Mouse (Mus musculus) liver, embryonic 16.5 days (tissue): ENCODE measurements around the gene Nme3. TPM values are rescaled to one million over a fixed set of nuclear protein-coding genes. Genes with fewer than 3 reads are reported as not detected.

ENCODE experiments used
- ATAC-seq: fragments of 200-750 bp; cut with Nextera tagmentation; 2 replicates; pipeline ENCODE4 v1.8.0; 2017; ENCODE audit warnings: low read depth, mild to moderate bottlenecking, moderate number of reproducible peaks, moderate library complexity
- H3K27ac ChIP-seq: fragments of 300-500 bp; sonication (generic); 2 replicates; pipeline ENCODE4 v1.5.1; 2014; ENCODE audit warnings: mild to moderate bottlenecking, low read length
- H3K27me3 ChIP-seq: fragments of 300-500 bp; sonication (generic); 2 replicates; pipeline ENCODE4 v1.6.1; 2014; ENCODE audit warnings: low read depth, low read length, mixed read lengths; ENCODE audit not compliant: control insufficient read depth, insufficient read depth
- H3K36me3 ChIP-seq: fragments of 300-500 bp; sonication (generic); 2 replicates; pipeline ENCODE4 v1.6.1; 2014; ENCODE audit warnings: mild to moderate bottlenecking; ENCODE audit not compliant: control insufficient read depth, insufficient read depth
- H3K4me1 ChIP-seq: fragments of 300-500 bp; sonication (generic); 2 replicates; pipeline ENCODE4 v1.6.1; 2014; ENCODE audit warnings: low read depth, low read length, mixed read lengths; ENCODE audit not compliant: control insufficient read depth
- H3K4me2 ChIP-seq: fragments of 300-500 bp; sonication (generic); 2 replicates; pipeline ENCODE4 v1.6.1; 2014; ENCODE audit warnings: low read depth, low read length, mixed read lengths
- H3K4me3 ChIP-seq: fragments of 300-500 bp; sonication (generic); 2 replicates; pipeline ENCODE4 v1.5.1; 2014; ENCODE audit warnings: low read depth, mild to moderate bottlenecking, low read length
- H3K9ac ChIP-seq: fragments of 300-500 bp; sonication (generic); 2 replicates; pipeline ENCODE4 v1.6.1; 2014; ENCODE audit warnings: low read depth, low read length
- H3K9me3 ChIP-seq: fragments of 300-500 bp; sonication (generic); replicated peaks from 2 replicates; pipeline ENCODE4 v1.6.1; 2016; ENCODE audit warnings: low read length; ENCODE audit not compliant: control insufficient read depth
- WGBS: fragments of 180-500 bp; shearing (Covaris S2); extraction: QIAGEN DNeasy Blood & Tissue Kit; methylation state at CpG from one replicate; pipeline ENCODE4 v1.1.7; 2014; ENCODE audit not compliant: insufficient replicate concordance; 5-methylcytosine and 5-hydroxymethylcytosine counted together
- polyA plus RNA-seq: library from polyadenylated mRNA; unstranded; fragments of >200 nt; fragmentation: Nextera tagmentation; extraction: Ambion mirVana; gene quantifications from 2 replicates; pipeline ENCODE4 v1.2.1, GENCODE M21; 2015

Nme3 gene
- polyA plus RNA-seq, 1 experiment from 2014 or later, result 46.7 TPM

DNA sequence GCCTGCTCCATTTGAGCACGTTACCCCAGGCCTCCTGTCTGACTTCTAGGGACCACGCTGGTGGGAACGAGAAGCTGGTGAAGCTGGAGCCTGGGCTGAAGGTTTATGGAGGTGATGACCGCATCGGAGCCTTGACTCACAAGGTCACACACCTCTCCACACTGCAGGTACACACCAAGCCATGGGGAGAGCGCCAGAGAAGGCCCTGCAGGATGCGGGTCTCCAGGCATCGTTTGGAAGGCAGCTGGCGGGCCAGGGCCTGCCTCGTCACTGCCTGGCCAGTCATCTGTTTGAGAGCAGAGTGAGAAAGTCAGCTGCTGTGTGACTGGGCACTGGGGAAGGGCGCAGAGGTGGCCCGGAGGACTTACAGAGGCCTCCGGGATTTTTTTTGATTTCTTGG is 39.7 kb upstream of the Nme3 start:
- H3K4me2 ChIP-seq, result no peak overlapping the region
- no peaks in the 10 kb centered on the region for H3K9me3 ChIP-seq
- no peaks in the 10 kb centered on the region for H3K27me3 ChIP-seq
- no peak overlapping the region; the same call in 1 of the 2 replicates for H3K27ac ChIP-seq
- H3K36me3 ChIP-seq, result peaks cover 34% of the 10 kb centered on the region
- peaks cover 47% of the 10 kb centered on the region for H3K4me1 ChIP-seq
- H3K9ac ChIP-seq, result no peak overlapping the region
- 88% methylated on average over 13 of the region's 13 CpGs for WGBS
- ATAC-seq, result no peak
- no peak overlapping the region for H3K4me3 ChIP-seq

DNA sequence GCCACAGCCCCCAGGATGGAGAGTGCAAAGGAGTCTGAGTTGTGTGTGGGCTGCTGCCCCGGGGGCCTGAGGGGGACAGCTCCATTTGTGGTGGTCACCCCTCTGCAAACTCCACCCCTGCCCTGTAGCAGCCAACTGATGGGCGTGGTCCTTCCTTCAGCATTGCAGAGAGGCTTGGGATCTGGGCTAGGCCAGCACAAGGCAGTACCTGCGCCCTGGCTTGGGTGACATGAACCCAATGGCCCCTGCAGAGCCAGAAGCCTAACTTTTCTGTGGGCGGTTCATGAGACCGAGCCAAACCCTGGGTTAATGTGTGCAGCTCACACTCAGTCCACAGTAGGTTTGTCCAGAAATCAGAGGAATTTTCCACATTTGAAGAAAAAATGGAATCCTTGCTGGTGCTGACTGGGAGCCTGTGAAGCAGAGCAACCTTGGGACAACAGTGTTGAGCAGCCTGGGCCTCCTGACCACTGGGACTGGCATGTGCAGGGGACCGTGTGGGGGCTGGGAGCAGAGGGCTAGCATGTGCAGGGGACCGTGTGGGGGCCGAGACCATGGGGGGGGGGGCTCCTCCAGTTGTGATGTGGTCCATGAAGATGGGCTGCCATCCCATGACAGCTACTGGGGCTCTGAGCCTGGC is 38.3 kb upstream of the Nme3 start:
- peak overlapping the region; percentile 27 for H3K9ac ChIP-seq
- peak overlapping the region; percentile 6; the same call in 1 of the 2 replicates for H3K4me3 ChIP-seq
- H3K4me1 ChIP-seq, result peaks cover 44% of the 10 kb centered on the region
- H3K36me3 ChIP-seq, result peaks cover 36% of the 10 kb centered on the region
- no peaks in the 10 kb centered on the region for H3K27me3 ChIP-seq
- peak; percentile 12; the same call in 1 of the 2 replicates for ATAC-seq
- peak overlapping the region; percentile 46 for H3K4me2 ChIP-seq
- 68% methylated on average over 8 of the region's 8 CpGs for WGBS
- no peaks in the 10 kb centered on the region for H3K9me3 ChIP-seq
- peak overlapping the region; percentile 77 for H3K27ac ChIP-seq

DNA sequence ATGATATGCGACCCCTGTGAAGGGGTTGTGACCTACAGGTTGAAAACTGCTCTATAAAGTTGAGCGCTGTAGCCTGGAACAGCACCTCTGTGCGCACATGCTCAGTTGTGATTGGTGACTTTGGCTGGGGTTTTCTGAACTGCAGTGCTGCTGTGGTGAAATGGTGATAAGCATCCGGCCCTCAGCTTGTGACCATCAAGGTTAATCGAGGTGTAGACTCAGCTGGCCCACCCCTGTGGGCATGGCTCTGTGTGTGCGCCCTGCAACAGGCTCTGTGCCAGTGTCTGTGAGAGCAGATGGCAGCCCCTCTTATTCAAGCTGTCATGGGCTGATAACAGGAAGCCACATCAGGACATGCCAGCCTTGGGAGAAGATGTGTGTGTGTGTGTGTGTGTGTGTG is 37.3 kb upstream of the Nme3 start:
- H3K9me3 ChIP-seq, result no peaks in the 10 kb centered on the region
- H3K9ac ChIP-seq, result no peak overlapping the region
- H3K27ac ChIP-seq, result peak overlapping the region; percentile 77
- no peaks in the 10 kb centered on the region for H3K27me3 ChIP-seq
- WGBS, result 40% methylated on average over 6 of the region's 6 CpGs
- H3K4me2 ChIP-seq, result peak overlapping the region; percentile 46
- H3K4me3 ChIP-seq, result no peak overlapping the region
- peak; percentile 95 for ATAC-seq
- H3K4me1 ChIP-seq, result peaks cover 44% of the 10 kb centered on the region
- H3K36me3 ChIP-seq, result peaks cover 29% of the 10 kb centered on the region

DNA sequence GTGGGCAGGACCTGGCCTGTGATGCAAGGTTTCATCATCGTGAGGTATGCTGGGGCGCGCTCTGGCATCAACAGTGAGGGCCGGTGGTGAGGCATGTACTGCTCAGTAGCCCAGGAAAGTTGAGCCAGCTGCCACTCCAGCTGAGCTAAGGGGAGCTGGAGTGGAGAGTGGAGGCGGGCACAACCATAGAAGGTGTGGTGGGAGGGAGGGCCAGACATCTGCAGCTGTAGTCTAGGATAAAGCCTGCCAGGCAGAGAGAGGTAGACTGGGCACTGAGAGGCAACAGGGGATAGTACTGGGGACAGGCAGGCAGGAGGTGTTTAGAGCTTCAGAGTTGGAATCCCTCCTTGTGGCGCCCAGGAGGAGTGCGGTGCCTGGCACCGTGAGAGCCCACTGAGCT is 36.2 kb upstream of the Nme3 start:
- Histone ChIP-seq H3K27me3 (no peaks in the 10 kb centered on the region), H3K27ac (peak overlapping the region; percentile 90), H3K4me2 (peak overlapping the region; percentile 31), H3K9ac (peak overlapping the region; percentile 26), H3K36me3 (peaks cover 28% of the 10 kb centered on the region), H3K4me3 (no peak overlapping the region), H3K9me3 (no peaks in the 10 kb centered on the region), H3K4me1 (peaks cover 44% of the 10 kb centered on the region)
- WGBS, result 77% methylated on average over 8 of the region's 8 CpGs
- ATAC-seq, result peak; percentile 75

GRCm38 (mm10) chr17:24861785-24862184 is 34.5 kb upstream of the Nme3 start:
- no peak for ATAC-seq
- Histone ChIP-seq H3K27ac (no peak overlapping the region; the same call in 1 of the 2 replicates), H3K9ac (no peak overlapping the region), H3K9me3 (no peaks in the 10 kb centered on the region), H3K27me3 (no peaks in the 10 kb centered on the region), H3K4me2 (no peak overlapping the region), H3K4me1 (peaks cover 38% of the 10 kb centered on the region), H3K4me3 (no peak overlapping the region), H3K36me3 (peaks cover 24% of the 10 kb centered on the region)
- WGBS, result 82% methylated on average over 3 of the region's 3 CpGs

- Histone ChIP-seq H3K27me3 (no peaks in the 10 kb centered on the region), H3K9ac (no peak within 1 kb of the TSS), H3K4me3 (no peak within 1 kb of the TSS), H3K4me2 (no peak within 1 kb of the TSS), H3K36me3 (peaks cover 22% of the 10 kb centered on the region), H3K27ac (no peak within 1 kb of the TSS), H3K4me1 (peaks cover 2% of the 10 kb centered on the region; the same call in 1 of the 2 replicates), H3K9me3 (no peaks in the 10 kb centered on the region)
- 87% methylated on average over 8 of the region's 8 CpGs for WGBS
- ATAC-seq, result no peak
Measured at GRCm38 (mm10) chr17:24865776-24866175, 30.5 kb upstream of the Nme3 start, which contains the start of gene Igfals. Igfals (plus strand) TSS chr17:24865997.

DNA sequence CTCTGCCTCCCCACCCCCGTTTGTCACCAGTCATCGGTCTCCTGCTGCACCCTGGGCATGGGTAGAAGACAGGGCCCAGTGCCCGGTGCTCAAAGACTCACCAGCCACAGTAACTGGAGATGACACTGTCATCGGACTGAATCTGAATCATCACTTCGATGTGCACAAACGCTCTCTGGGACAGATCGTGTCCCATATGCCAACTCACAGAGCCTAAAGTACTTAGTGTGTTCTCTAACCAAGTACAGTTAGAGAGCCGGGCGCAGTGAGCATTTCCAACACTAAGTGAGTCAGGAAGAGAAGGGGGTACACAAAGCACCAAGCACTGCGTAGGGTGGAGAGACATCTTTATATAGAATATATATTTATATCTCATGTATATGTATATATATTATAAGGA is 28.4 kb upstream of the Nme3 start:
- Histone ChIP-seq H3K9me3 (no peaks in the 10 kb centered on the region), H3K27me3 (no peaks in the 10 kb centered on the region), H3K4me1 (no peaks in the 10 kb centered on the region), H3K9ac (no peak overlapping the region), H3K4me2 (no peak overlapping the region), H3K4me3 (no peak overlapping the region), H3K36me3 (peaks cover 8% of the 10 kb centered on the region), H3K27ac (no peak overlapping the region)
- ATAC-seq, result no peak
- 87% methylated on average over 10 of the region's 10 CpGs for WGBS

GRCm38 (mm10) chr17:24873695-24874404 is 22.4 kb upstream of the Nme3 start:
- H3K4me2 ChIP-seq, result no peak overlapping the region
- H3K9ac ChIP-seq, result no peak overlapping the region
- no peaks in the 10 kb centered on the region for H3K9me3 ChIP-seq
- no peak for ATAC-seq
- no peak overlapping the region for H3K27ac ChIP-seq
- H3K36me3 ChIP-seq, result no peaks in the 10 kb centered on the region
- 48% methylated on average over 4 of the region's 4 CpGs for WGBS
- no peaks in the 10 kb centered on the region for H3K27me3 ChIP-seq
- H3K4me1 ChIP-seq, result peaks cover 3% of the 10 kb centered on the region; the same call in 1 of the 2 replicates
- no peak overlapping the region for H3K4me3 ChIP-seq

DNA sequence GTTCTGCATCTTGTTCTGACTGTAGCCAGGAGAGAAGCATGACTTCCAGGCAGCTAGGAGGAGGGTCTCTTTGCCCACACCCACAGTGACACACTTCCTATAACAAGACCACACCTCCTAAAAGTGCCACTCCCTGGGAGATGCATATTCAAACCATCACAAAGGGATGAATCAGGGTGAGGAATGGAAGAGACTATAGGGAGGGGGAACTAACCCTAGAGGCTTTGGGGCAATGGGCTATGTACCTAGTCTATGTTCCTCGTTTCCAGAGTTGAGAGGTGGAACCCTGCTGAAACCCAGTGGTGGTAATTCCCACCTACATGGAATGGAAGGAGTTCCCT is 21.9 kb upstream of the Nme3 start:
- no peak for ATAC-seq
- Histone ChIP-seq H3K4me3 (no peak overlapping the region), H3K4me1 (peaks cover 3% of the 10 kb centered on the region; the same call in 1 of the 2 replicates), H3K27ac (no peak overlapping the region), H3K36me3 (no peaks in the 10 kb centered on the region), H3K27me3 (no peaks in the 10 kb centered on the region), H3K9me3 (no peaks in the 10 kb centered on the region), H3K4me2 (no peak overlapping the region), H3K9ac (no peak overlapping the region)
- WGBS, result 17% methylated on average over 1 of the region's 1 CpGs
